Mouse (Mus musculus): ENCODE data around the gene 4930402F06Rik.
A peak's percentile ranks its signal among the peaks of the same experiment; 100 is the strongest.

Gene 4930402F06Rik

DNA sequence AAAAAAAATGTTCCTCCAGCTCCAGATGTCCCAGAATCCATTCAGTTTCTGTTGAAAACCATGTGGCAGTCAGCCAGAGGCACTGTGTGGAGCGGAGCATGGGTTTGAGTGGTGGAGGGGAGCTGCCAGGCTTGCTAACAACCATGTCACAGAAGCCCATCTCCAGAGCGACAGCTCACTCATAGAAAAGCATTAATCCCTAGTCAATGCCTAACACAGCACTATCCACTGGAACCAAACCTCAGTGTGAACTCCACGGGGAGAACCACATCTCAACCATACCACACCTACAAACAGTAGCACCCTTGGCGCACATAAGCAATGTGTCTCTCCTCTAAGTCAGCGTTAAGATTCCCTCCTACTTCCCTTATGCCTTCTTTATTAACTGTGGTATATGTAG, at the start of gene 4930402F06Rik:
Gene 4930402F06Rik (minus strand): TSS at position 80 of the 400 bp plus-strand sequence.
- no peak for DNase-seq

DNA sequence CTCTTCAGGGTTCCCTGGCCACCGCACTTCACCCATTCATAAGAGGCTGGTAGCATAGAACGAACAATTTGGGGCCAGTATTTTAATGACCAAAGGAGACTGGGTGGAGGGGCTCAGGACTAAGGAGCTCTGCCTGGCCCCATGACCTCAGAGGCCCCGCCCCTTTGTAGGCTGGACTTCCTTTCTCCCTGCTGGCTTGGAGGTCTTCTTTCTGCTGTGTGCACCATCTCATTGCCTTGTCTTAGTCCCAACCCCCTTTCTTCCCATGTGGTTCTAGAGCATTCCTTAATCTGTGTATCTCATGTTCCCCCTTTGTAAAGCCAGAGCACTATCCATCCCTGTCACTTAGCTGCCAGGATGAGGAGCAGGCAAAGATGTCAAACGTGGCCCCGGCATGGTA, 49.3 kb upstream of the 4930402F06Rik start:
- DNase-seq = no peak

DNA sequence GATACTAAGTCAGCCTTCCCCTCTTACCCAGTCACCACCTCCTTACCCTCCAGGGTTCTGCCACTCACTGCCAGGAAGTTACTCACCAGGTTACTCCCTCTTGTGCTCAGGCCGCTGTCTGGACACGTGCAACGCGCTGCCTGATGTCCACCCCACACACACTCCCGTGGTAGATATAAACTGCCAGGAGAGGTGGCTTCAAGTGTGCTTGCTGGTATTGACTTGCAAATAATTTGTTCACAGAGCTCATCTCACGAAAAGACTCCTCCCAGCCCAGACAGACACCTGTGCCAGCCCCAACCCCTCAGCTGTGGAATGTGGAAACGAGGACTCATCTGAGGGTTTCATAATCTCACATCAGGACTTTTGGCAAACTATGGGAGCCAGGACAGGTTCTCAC, 48.6 kb upstream of the 4930402F06Rik start:
- no peak for DNase-seq

DNA sequence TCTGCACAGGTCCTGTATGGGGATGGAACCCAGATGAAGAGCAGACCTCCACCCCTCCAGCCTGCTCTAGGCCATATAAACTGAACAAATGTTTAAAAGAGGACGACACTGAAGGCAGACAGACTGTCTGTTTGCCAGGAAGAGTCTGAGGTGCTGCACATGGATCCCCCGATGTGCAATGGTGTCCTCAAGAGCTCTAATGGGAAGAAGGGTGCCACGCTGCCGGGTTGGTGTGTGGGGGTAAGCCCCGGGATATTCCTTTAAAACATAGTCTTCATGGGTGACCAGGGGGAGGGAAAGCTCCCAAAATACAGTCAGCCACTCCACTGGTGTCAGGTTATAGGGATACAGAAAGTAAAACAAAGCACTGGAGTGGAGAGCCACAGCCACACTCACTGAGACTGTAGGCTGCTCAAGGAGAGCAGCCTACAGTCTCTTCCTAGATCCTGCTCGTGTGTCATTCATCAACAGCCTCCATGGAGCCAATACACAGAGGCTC, 47.8 kb upstream of the 4930402F06Rik start:
- DNase-seq = no peak

DNA sequence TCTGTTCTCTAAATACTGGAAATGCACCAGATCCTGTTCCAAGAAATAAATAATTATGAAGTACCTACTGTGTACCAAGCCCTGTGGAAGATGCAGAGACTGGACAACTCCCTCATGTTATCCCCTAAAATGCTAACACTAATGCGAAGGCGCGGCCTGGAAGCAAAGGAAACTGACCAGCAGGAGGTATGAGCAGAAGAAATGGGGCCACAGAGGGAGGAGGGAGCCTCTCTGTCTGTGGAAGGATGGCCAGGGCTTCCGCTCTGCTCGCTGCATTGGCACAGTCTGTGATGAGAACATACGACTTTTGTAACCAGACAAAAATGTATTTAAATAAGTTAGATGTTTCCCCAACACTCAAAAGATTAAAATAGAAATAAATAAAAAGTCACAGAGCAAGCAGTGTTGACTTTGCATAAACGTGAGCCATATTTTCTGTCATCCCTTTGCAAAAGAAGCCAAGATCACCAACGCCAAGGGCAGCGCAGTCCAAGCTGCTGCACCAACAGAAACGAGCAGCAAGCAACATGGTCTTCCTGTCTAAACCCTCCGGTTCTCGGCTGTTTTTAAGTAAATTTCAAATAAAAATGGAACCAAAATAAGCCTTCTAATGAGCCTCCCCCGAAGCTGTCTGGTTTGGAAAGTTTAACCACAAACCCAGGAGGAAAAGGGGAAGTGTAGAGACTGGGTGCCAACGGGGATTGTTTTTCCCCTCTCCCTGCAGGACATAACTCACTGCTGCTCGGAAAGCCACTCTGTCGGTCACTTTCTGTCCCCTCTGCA, 47.2 kb upstream of the 4930402F06Rik start:
- DNase-seq = no peak

DNA sequence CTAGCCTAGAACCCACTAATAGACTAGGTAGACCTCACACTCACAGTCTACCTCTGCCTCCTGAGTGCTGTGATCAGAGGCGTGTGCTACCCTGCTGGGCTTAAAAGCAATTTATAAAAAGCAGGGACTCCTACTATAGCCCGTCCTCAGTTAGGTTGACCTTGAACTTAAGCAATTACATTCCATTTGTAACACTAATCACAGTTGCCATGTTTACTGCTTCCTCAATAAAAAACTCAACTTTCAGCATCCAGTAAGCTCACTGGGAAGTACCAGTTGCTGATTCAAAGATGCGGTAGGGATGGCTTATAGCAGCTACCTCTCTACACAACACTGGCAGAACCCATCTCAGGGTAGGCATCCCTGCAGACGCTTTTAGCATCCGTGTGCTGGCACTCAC, 46.4 kb upstream of the 4930402F06Rik start:
- DNase-seq = no peak

DNA sequence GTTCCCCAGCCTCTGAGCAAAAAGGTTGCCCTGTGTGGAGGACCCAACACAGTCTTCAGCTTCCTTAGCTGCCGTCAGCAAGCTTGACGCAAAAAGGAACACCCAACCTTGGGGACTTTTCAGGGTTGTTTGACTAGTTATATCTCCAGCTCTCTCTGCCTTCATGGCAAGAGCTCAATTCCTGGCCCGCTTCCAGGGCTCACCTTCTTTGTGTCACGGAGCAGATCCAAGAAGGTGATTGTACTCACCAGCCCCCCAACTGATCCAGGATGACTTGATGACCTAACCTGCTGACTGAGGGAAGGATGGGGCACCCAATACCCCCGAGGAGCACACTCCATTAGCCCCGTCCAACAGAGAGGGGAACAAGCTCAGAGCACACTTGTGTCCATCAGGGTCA, 45.1 kb upstream of the 4930402F06Rik start:
- DNase-seq = no peak

DNA sequence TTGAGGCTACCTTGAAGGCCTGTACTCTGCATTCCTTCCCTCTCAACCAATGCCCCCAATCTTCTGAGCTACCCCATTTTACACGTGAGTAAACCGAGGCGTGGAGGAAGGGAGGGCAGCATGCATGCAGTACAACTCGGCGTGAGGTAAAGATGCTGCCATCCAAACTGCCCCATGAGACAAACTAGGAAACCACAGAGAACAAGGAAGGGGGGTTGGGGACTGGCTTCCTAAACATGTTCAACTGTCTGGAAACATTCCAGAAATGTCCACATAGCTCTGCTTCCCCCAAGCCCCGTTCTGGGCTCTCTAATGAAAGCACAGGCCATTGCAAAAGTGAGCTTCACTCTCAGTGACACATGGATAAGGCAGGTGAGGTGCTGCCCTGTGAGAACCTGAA, 44.4 kb upstream of the 4930402F06Rik start:
- no peak for DNase-seq

DNA sequence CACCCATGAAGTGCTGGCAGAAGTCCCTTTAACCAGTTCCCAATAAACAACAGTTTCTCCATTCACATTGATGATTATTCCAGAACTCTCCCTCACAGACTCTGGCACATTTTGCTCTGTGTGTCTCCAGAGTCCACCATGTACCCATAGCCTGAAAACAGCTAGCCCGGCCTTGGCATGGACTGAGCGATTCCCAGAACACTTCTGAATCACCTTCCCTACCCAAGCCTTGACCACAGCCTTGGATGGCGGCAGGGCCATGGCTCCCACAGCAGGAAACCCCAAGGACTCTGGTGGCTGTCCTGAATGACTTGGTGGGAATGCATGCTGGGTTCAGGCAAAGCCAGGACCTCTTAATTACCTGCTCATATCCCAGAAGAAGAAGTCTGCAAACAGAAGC, 43.5 kb upstream of the 4930402F06Rik start:
- DNase-seq = no peak

DNA sequence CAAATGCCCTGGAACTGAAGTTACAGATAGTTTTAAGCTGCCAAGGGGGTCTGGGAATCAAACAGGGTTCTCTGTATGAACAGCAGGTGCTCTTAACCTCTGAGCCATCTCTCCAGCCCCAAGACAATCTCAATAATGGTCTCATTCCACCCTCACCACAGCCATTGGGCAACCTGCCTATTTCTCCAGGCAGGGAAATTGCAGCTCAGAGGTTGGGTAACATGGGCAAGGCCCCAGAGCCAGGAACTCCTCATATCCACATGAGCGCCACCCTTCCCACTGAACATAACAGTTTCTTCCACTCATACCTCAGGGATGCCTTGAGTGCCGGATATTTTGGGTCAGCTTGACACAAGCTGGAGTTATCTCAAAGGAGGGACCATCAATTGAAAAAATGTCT, 40.8 kb upstream of the 4930402F06Rik start:
- no peak for DNase-seq

DNA sequence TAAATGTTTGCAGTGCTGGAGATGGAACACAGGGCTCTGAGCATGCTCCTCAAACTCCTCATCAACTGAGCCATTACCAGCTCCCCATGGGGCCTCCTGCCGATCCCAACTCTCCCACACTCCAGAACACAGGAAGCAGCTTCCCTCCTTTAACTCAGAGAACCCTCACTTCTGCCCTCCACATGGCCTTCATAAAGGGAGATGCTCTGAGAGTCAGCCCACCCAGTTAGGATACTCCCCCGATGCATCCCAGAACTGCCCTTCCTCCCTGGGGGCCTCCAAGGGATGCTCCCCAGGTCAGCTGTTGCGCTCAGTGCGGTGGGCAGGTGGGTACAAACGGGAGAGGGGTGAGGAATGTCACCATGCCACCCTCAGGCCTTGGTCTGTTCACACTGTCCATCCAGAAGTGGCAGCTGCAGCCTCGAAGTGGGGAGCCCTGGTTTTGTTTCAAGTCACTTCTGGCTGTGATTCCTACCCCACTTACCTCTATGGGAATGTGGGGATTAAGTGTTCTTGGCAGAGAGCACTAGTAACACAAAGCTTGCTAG, 37.7 kb upstream of the 4930402F06Rik start:
- no peak for DNase-seq

DNA sequence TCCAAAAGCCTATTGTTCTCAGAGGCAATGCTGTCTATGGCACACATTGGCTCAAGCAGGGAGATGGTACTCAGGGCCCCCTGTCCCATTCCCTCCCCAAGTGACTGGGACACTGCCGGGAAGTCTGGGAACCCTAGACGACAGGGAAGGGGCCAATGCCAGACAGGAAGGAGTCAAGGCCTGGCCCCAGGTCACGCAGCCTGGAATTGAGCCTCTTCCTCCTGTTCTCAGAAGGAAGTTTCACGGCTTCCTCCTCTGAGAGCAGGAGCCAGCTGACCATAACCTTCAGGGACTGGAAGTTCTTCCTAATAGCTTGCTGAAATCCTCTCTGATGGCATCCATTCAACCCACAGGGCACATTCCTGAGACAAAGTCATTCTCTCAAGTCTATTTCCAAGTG, 36.5 kb upstream of the 4930402F06Rik start:
- DNase-seq = peak; percentile 37

DNA sequence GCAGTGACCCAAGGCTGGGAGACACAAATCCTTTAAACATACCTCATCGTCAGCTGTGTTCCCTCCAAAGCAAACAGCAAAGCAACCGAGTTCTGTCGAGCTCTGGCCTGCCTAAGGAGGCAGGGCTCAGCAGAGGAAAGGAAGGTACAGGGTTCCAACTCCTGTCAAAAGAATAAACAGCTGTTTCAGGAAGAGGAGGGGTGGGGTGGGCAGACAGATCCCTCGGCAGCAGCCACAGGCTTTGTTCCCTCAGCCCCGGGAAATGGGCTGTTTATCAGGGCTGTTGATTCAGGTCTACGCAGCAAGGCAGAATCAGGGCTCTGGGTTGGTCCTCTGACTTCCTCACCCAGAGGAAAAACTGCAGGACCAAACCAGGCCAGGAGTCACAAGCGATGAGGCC, 35.5 kb upstream of the 4930402F06Rik start:
- peak; percentile 53 for DNase-seq

DNA sequence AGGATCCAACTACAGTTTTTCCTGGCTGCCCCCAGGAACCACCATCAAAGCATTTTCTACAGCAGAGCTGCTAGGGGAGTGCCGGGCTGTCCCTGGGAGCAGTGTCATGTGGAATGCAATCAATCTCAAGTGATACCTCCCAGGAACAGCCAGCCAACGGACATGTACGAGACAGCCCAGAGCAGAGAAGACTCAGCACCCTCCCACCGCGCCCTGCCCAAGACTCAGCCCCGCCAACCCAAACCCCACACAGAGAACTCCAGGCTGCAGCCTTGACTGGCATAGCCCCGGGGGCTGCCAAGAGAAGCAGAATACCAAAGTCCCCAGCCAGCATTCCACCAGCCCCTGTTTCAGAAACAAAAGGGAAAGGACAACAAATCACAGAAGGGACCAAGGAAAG, 35.0 kb upstream of the 4930402F06Rik start:
- DNase-seq = peak; percentile 24

DNA sequence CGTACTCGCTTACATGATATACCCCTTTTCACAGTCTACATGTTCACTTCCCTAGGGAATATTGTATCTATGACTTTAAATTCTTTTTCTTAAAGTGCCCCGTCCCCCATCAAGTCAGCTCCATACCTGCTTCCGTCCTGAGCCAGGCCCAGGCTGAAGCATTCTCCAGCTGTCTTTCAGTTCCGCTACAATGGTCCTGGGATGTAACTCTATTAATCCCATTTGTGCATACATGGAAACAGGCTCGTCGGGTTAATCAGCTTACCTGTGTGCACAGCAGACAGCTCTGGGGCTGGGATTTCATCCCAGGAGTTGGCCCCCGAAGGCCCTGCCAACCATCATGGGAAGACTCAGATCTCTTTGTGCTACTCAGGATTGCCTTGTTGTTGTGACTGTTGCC, 33.8 kb upstream of the 4930402F06Rik start:
- no peak for DNase-seq

DNA sequence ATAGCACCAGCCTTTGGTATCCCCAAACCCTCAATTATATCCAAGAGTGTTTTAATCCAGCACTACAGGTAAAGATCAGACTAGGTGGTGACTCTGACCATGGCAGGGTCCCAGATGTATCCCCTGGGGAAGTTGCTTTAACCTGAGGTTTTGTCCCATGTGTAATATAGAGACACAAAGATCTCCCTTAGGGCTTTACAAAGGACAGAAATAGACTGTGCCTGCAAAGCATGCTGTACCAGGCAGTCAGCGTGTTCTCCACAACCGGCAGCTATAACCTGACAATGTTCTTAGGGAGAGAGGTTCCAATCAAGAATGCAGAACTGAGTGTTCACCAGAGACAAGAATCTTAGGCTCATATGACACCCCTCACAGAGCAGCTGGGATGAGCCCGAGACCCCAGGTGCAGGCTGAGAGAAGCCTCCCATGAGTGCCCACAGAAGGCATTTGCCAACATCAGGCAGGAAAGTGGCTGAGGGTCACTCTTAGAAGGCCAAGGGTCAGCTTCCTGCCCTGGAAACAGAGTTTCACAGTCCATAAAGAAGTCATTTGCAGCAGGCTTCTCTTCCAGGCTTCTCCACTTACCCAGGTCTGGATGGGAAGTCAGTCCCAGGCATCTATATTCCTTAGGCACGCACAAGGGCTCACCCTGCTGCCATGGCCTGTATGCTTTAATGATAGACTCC, 31.8 kb upstream of the 4930402F06Rik start:
- no peak for DNase-seq

DNA sequence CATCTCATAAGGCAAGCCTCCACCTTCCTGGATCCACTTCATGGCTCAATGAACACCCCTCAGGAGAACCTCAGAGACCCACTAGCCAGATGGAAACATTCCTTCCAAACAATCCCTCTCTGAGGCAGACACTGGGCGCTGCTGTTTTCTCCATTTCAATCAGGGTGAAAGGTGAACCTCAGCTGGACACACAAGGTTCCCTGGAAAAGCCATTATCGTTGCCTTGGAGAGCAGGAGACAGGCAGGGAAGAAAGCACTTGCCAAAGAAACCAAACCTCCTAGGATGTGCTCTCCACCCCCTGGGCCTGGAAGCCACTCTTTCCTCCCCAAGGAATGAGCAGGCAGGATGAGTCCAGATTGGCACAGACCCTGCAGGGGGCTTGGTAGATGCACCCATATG, 30.6 kb upstream of the 4930402F06Rik start:
- no peak for DNase-seq

DNA sequence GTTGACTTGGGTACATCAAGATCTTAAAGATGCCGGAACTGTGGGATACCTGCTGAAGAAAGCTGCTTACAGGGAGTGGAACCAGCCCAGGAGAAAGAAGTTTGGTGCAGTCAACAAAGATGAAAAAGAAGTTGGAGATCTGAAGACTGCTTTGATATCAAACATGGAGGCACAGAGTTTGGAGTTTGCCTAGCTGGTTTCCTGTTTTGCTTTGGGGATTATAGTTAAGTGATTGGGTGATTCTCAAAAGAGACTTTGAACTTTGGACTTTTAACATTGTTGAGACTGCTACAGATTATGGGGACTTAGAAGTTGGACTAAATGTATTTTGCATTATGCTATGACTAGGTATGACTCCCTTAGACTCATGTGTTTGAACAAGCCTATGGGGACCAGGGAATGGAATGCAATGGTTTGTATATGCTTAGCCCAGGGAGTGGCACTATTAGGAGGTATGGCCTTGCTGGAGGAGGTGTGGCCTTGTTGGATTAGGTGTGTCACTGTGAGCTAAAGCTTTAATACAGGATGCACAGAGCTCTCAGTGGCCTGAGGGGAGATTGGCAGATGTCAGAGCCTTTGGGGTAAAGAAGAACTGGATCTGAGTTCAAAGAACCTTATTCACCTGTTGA, 26.9 kb upstream of the 4930402F06Rik start:
- no peak for DNase-seq

DNA sequence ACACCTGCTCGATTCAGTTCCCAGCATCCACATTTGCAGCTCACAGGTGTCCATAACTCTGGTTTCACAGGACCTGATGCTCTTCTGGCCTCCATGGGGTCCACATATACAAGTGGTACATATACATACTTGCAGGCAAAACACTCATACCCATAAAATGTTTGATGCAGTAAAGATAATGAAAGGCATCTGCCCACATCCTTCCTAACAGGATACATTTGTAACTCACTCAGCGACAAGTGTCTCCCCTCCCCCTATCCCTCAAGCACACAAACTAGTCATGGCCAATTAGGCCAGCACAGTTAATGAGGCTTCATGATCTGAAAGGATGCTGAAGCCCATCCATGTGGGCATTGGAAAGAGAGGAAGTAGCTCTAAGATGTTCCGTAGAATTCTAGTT, 25.4 kb upstream of the 4930402F06Rik start:
- DNase-seq = no peak

DNA sequence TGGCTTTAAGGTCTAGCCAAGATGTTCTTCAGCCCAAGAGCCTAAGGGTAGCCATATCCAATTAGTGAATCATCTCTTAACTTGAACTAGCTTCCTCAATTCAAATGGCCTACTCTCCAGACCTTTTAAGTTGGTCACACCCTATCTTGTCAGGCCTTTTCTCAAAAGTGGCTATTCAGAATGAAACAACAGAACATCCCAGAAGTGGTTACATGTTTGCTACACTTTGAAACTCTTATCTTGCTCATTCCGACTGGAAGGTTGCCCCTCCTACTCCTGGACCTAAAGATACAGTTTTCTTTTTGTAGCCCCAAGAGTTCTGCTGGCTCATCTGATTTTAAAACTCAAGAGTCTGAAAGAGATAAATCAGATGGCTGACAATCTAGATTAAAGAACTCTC, 23.7 kb upstream of the 4930402F06Rik start:
- DNase-seq = no peak

DNA sequence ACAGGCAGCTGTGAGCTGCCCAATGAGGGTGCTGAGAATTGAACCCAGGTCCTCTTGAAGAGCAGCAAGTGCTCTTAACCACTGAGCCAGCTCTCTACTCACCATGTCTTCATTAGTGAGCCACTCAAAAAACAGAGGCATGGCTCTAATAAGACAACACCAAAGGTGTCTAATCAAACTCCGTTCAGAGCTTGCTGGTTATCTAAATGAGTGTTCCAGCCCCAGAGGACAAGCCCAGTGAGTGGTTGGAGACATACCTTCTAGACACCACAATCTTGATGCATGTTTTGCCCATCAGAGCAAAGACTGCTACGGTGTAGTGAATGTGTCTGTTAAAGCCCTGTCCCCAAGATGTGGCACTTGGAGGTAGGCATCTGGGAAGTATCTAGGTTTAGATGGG, 22.7 kb upstream of the 4930402F06Rik start:
- DNase-seq = no peak

DNA sequence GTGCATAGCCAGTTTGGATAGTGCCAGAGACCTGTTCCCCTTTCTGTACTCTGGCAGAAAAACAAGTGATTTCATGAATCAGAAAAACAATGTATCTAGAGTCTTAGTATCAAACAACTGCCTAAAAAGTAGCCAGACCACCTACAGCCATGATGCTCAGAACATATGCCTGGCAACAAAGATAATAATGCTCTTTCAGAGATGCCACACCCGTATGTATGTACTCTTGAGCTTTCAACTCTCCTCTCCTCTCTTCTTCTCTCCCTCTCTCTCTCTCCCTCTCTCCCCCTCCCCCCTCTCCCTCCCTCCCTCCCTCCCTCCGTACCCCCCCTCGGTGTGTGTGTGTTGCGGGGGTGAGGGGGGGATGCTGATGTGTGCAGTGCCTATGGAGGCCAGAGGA, 22.3 kb upstream of the 4930402F06Rik start:
- no peak for DNase-seq

DNA sequence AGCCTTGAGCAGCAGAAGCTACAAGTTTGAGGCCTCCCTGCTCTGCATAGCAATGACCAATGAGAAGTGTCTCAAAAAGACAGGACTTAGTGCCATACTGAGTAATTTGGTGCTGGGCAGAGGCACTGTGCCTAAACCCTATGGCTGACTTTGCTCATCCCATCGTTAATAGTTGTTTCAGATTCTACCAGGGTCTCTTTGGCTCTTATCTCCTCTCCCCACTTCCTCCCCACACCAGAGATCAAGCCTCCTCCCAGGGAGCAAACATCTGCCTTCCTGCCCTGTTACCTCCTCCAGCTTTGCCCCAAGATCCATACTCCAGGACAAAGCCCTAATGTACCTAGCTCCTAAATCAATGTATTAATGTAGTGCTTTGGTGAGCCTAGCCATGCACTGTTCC, 20.3 kb upstream of the 4930402F06Rik start:
- DNase-seq = no peak

DNA sequence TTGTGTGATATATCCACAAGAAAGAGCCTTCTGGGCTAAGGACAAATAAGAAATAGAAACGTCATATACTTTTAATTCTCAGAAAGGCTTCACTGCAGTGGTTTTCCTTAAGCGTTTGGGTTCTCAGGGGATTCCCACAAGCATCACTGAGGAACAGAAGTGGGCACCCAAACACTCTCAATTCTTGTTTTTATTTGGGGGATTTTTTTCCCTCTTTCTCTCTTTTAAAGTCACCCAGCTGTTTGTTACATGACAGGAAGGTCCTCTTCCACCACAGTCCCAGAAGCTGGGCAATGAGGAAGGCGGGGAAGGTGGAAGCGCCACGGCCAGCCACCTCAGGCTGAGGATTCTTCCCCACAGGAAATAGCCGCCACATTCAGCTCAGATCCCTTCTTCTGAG, 19.5 kb upstream of the 4930402F06Rik start:
- no peak for DNase-seq

Measured in kidney, adult 11 months (tissue).